Mouse (Mus musculus) retina, postnatal 7 days (tissue): ENCODE data around the gene Cers6.

Experiments
- DNase-seq: peaks from one replicate; pipeline ENCODE4 v3.0.0-alpha.2; 2012; ENCODE audit warnings: low read depth, low spot score

Gene Cers6

DNA sequence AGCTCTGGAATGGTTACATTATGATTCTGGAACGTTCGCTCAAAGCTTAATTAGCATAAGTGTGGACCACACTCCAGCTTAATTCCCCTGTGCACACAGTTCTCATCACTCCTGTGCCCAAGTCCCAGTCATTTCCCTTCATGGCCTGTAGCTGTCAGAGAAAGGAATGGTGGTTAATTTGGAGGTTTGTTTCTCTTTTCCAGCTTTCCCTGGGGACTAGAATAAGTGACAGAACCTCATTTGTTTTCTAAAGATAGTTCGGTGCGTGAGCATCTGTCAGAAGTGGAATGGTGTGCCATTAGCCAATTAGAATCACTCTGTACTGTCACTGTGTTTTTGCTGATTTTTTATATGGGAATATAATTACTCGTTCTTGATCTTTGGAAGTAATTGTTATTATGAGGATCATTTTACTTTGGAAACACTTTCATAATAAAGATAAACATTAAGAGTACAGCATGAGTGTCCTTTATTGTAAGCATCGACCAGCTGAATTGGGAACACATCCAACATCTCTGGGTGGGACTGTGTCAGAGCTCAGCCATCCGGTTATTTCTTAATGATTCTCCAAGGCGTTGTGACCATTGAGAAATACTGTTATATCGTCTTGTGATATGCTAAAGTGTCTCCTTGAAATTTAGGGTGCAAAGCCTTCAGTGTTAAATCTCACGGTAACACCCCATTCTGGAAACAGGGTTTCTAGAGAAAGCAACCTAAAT, 252.7 kb downstream of the Cers6 start:
- DNase-seq, result no peak

DNA sequence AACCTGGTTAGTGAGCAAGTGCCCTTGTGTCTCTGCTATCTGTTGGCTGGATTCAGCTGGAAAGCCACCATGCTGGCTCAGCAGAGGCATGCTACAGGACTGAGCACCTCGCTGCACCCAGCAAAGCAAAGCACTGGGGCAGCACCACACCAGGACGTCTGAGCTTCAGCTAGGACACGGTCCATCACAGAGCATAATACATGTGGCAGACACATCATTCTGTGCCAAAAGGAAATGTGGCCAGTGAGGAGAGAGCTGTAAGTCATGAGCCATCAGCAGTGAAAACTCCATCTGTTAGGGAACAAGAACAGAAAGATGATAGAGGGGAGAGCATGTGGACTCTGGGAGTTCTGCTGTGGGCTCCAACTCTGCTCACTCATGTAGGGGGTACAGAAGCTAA, 254.7 kb downstream of the Cers6 start:
- no peak for DNase-seq

- no peak for DNase-seq
Measured at GRCm38 (mm10) chr2:69116767-69117166, 255.5 kb downstream of the Cers6 start.

GRCm38 (mm10) chr2:69118994-69119393, 257.8 kb downstream of the Cers6 start:
- no peak for DNase-seq

GRCm38 (mm10) chr2:69119718-69120117, 258.5 kb downstream of the Cers6 start:
- DNase-seq, result no peak

DNA sequence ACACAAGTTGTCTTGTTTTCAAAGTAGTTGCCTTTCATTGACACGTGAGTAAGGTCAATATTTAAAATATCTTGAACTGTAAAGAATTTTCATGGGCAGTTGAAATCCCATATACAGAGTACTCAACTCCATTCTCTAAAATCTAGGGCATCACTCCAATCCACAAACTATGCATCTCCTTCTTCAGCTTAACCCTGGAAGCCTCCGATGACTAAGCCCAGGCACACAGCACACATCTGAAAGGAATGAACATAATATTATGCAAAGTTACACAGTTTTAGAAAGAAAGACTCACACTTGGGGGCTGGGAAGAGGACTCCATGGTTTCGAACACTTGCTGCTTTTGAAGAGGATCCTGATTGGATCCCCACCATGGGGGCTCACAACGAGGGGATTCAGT, 260.4 kb downstream of the Cers6 start:
- no peak for DNase-seq

- no peak for DNase-seq
Measured at GRCm38 (mm10) chr2:69125425-69125824, 264.2 kb downstream of the Cers6 start.

DNA sequence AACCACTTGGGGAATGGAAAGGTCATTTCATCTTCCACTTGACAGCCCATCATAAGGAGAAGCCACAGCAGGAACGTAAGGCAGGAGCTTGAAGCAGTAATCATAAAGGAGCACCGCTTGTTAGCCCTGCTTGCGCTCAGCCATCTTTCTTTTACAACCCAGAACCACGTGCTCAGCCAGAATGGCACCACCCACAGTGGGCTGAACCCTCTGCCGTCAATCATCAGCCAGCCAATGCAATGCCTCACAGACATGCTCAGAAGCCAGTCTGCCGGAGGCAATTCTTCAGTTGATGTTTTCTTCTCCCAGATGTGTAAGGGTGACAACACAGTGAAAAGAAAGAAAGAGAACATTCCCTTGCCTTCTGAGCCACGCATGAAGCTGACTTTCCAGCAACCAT, 267.1 kb downstream of the Cers6 start:
- no peak for DNase-seq

DNA sequence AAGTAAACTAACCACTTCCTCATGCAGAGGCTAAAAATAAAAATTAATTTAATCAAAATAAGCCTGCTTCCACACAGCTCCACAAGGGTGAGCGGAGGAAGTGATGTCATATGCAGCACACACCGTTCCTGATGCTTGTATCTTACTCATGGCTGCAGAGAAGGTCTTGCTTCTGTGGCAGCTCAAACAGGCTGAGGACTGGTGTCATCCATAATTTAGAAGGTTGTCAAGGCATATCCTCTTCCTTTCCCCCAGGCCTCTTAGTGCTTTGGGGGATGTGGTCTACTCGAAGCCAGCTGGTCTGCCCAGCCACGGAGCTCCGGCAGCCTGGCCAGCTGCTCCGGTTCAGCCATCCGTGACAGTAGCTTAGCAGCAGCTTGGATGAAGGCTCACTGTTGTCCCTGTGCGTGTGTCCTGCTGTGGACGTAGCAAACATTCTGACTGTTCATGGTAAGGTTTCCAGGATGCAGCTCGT, 267.7 kb downstream of the Cers6 start:
- peak; percentile 37 for DNase-seq

GRCm38 (mm10) chr2:69129425-69130210, 268.4 kb downstream of the Cers6 start:
- no peak for DNase-seq

- no peak for DNase-seq
Measured at GRCm38 (mm10) chr2:69132046-69132445, 270.8 kb downstream of the Cers6 start.

- DNase-seq, result no peak
Measured at GRCm38 (mm10) chr2:69132488-69133040, 271.3 kb downstream of the Cers6 start.

- DNase-seq, result no peak
Measured at GRCm38 (mm10) chr2:69134186-69134585, 272.9 kb downstream of the Cers6 start.

DNA sequence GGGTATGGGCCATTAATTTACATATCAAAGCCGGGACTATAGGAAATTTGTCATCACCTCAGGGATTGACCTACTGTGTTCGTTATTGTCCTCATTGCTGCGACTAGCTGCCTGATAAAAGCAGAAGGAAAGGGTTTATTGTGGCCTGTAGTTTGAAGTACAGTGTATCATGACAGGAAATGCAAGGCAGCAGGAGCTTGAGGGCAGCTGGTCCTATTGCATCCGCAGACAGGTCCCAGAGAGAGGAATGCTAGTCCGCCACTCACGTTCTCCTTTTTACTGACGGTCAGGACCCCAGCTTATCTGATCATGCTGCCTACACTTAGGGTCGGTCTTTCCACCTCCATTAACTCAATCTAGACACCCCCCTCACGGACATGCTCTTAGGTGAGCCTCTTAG, 273.7 kb downstream of the Cers6 start:
- no peak for DNase-seq

DNA sequence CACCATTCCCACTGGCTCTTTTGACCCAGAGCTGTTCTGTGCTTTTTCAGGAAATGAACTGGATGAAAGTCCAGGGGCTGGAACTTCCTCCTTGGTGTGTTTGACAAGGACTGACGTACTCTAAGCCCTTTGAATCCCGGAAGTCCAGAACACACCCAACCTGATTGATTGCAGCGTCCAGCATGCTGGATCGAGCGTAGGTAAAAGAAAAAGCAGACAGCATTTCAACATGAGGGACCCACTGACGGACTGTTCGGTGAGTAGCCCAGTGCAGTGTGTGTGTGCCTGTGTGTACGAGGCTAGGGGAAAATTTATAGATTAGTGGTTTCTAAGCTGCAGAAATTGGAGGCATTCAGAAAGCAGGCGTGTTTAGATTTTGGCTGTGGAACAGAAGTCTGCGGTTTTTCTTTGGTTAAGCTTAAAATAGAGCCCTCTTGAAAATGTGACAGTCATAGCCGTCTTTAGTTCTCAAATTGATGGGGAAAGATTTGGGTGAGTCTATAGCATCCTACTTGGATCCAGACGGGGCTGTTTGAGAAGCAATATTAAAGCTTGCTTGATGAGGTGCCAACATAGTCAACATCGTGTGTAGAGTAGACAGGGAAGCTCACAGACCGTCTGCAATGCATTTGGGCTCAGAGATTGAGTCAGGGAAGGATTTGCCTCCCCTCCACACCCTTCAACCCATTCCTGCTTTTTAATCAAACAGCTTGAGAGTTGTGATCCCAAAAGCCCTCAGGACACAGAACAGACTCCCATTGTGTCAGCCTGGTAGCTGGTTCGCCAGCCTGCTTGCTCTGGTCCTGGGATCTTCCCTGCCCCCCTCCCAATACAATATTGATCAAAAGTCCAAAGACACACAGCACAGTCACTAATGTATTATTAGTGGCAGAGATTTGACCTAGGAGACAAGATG, 274.7 kb downstream of the Cers6 start, which contains the start of gene Nostrin:
Gene Nostrin, plus strand, starts transcription at position 140 of the 916 bp plus-strand sequence.
- DNase-seq, result no peak

- DNase-seq, result no peak
Measured at GRCm38 (mm10) chr2:69137406-69138084, 276.3 kb downstream of the Cers6 start.

GRCm38 (mm10) chr2:69138759-69139158, 277.5 kb downstream of the Cers6 start:
- DNase-seq, result no peak

DNA sequence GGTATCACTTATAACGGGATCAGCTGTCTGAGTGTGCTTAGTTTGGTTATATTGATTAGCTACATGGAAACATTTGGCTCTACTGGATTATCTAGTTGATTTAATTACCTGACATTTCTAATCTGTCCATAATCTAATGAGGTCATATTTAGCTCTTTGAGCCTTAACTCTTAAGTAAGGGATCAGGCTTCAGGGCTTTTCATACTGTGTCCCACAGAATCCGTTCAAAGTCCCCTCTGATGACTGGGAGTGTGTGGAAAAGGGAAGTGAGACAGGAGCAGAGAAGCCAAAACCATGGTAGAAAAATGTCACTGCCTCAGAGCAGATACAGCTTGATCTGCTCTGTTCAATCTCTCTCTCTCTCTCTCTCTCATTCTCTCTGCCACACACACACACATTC, 279.0 kb downstream of the Cers6 start:
- DNase-seq, result peak; percentile 24

GRCm38 (mm10) chr2:69140816-69141215, 279.6 kb downstream of the Cers6 start:
- DNase-seq, result no peak

- no peak for DNase-seq
Measured at GRCm38 (mm10) chr2:69148691-69149090, 287.4 kb downstream of the Cers6 start.

GRCm38 (mm10) chr2:69149154-69149553, 287.9 kb downstream of the Cers6 start:
- DNase-seq, result no peak
